Mouse (Mus musculus) CH12.LX (cell line): ENCODE measurements around the gene Ccdc194. TPM values are rescaled to one million over a fixed set of nuclear protein-coding genes. Genes with fewer than 3 reads are reported as not detected.

Source experiments
- DNase-seq: peaks from one replicate; pipeline ENCODE4 v3.0.0-alpha.2; 2013; ENCODE audit errors: extremely low read depth
- H3K27ac ChIP-seq: 2 replicates; pipeline ENCODE4 v1.5.1; 2012; ENCODE audit warnings: low read depth, mild to moderate bottlenecking, control low read depth, moderate library complexity; ENCODE audit not compliant: insufficient read depth
- H3K27me3 ChIP-seq: replicated peaks from 2 replicates; pipeline ENCODE3; 2012; ENCODE audit warnings: inconsistent platforms
- H3K36me3 ChIP-seq, 2 experiments: replicated peaks in 1 of 2; 2 replicates each; pipeline versions ENCODE3 to v1.6.1; 2012; ENCODE audit warnings: inconsistent platforms in 1 of 2, low read length in 1 of 2, mild to moderate bottlenecking in 1 of 2, mixed read lengths in 1 of 2, moderate library complexity in 1 of 2; ENCODE audit not compliant: control insufficient read depth in 1 of 2, insufficient read depth in 1 of 2
- H3K4me1 ChIP-seq, 2 experiments: 2 replicates each; pipeline ENCODE4 v1.6.1; 2012; ENCODE audit warnings: inconsistent platforms in 1 of 2, moderate library complexity in 1 of 2; ENCODE audit not compliant: insufficient read depth in 2 of 2, control insufficient read depth in 1 of 2
- H3K4me2 ChIP-seq: 2 replicates; pipeline ENCODE4 v1.6.1; 2012; ENCODE audit warnings: low read depth, mild to moderate bottlenecking, control low read depth; ENCODE audit not compliant: poor library complexity, insufficient read depth, severe bottlenecking
- H3K4me3 ChIP-seq, 3 experiments: fragments of 150-350 bp in 1 of 3; sonication (generic) in 1 of 3; replicated peaks in 1 of 3; 2 replicates each; pipeline versions ENCODE3 to v1.5.1; 2011 to 2012; ENCODE audit warnings: low read depth in 2 of 3, low read length in 2 of 3, mild to moderate bottlenecking in 2 of 3, moderate library complexity in 2 of 3, control low read depth in 1 of 3, improper control_type of control experiment in 1 of 3, inconsistent platforms in 1 of 3, mixed read lengths in 1 of 3; ENCODE audit not compliant: poor library complexity in 1 of 3
- H3K79me2 ChIP-seq: replicated peaks from 2 replicates; pipeline ENCODE4 v1.6.1; 2012; ENCODE audit warnings: mild to moderate bottlenecking, moderate library complexity; ENCODE audit not compliant: control insufficient read depth, poor library complexity, insufficient read depth, severe bottlenecking; ENCODE audit errors: extremely low read depth
- H3K9ac ChIP-seq: 2 replicates; pipeline ENCODE4 v1.6.1; 2012; ENCODE audit warnings: low read depth, mild to moderate bottlenecking, control low read depth, moderate library complexity; ENCODE audit not compliant: insufficient read depth
- H3K9me3 ChIP-seq: replicated peaks from 2 replicates; pipeline ENCODE3; 2012; ENCODE audit warnings: low read length, inconsistent platforms, mixed read lengths
- BHLHE40 ChIP-seq: IDR thresholded peaks from 2 replicates; pipeline ENCODE4 v1.6.1; 2011; ENCODE audit warnings: mild to moderate bottlenecking, low read depth, low read length, improper control_type of control experiment
- CHD2 ChIP-seq: IDR thresholded peaks from 2 replicates; pipeline ENCODE4 v1.6.1; 2011; ENCODE audit warnings: low read length, improper control_type of control experiment
- CTCF ChIP-seq, 2 experiments: IDR thresholded peaks in 1 of 2; conservative IDR thresholded peaks in 1 of 2; 2 replicates each; pipeline ENCODE4 v1.5.1; 2011 to 2012; ENCODE audit warnings: low read depth in 2 of 2, low read length in 2 of 2, improper control_type of control experiment in 1 of 2, inconsistent platforms in 1 of 2, mild to moderate bottlenecking in 1 of 2, moderate library complexity in 1 of 2
- EP300 ChIP-seq: IDR thresholded peaks from 2 replicates; pipeline ENCODE4 v1.6.1; 2011; ENCODE audit warnings: low read length, improper control_type of control experiment
- ETS1 ChIP-seq: conservative IDR thresholded peaks from 2 replicates; pipeline ENCODE4 v1.6.1; 2012; ENCODE audit warnings: low read depth, mild to moderate bottlenecking, inconsistent platforms, low read length, improper control_type of control experiment, moderate library complexity
- GABPA ChIP-seq: IDR thresholded peaks from 2 replicates; pipeline ENCODE4 v1.6.1; 2012; ENCODE audit warnings: low read depth, low read length, improper control_type of control experiment, inconsistent platforms; ENCODE audit not compliant: insufficient replicate concordance
- HCFC1 ChIP-seq: IDR thresholded peaks from 2 replicates; pipeline ENCODE4 v1.6.1; 2012; ENCODE audit warnings: low read depth, mild to moderate bottlenecking, inconsistent platforms, low read length, improper control_type of control experiment
- IRF4 ChIP-seq: IDR thresholded peaks from 2 replicates; pipeline ENCODE4 v1.6.1; 2014; ENCODE audit warnings: low read depth, mild to moderate bottlenecking, inconsistent platforms, low read length, improper control_type of control experiment
- JUN ChIP-seq: IDR thresholded peaks from 2 replicates; pipeline ENCODE4 v1.6.1; 2011; ENCODE audit warnings: low read depth, mild to moderate bottlenecking, low read length, improper control_type of control experiment, moderate library complexity; ENCODE audit not compliant: insufficient read depth
- MAZ ChIP-seq: IDR thresholded peaks from 2 replicates; pipeline ENCODE4 v1.6.1; 2012; ENCODE audit warnings: low read depth, mild to moderate bottlenecking, inconsistent platforms, low read length, improper control_type of control experiment, moderate library complexity
- MEF2A ChIP-seq: IDR thresholded peaks from 2 replicates; pipeline ENCODE4 v1.6.1; 2014; ENCODE audit warnings: low read depth, mild to moderate bottlenecking, inconsistent platforms, low read length, improper control_type of control experiment, borderline replicate concordance
- MYC ChIP-seq: IDR thresholded peaks from 2 replicates; pipeline ENCODE4 v1.6.1; 2011; ENCODE audit warnings: low read depth, mild to moderate bottlenecking, improper control_type of control experiment, low read length
- NELFE ChIP-seq: IDR thresholded peaks from 2 replicates; pipeline ENCODE4 v1.6.1; 2011; ENCODE audit warnings: low read depth, low read length, improper control_type of control experiment
- PAX5 ChIP-seq: IDR thresholded peaks from 2 replicates; pipeline ENCODE4 v1.6.1; 2012; ENCODE audit warnings: low read length, inconsistent platforms, mixed read lengths
- POLR2A ChIP-seq: IDR thresholded peaks from 2 replicates; pipeline ENCODE4 v1.6.1; 2011; ENCODE audit warnings: low read depth, mild to moderate bottlenecking, improper control_type of control experiment, low read length
- POLR2AphosphoS2 ChIP-seq: IDR thresholded peaks from 2 replicates; pipeline ENCODE4 v1.6.1; 2011; ENCODE audit warnings: low read depth, low read length, improper control_type of control experiment
- SIN3A ChIP-seq: IDR thresholded peaks from 2 replicates; pipeline ENCODE4 v1.6.1; 2012; ENCODE audit warnings: low read length, improper control_type of control experiment, inconsistent platforms
- SMC3 ChIP-seq: IDR thresholded peaks from 2 replicates; pipeline ENCODE4 v1.6.1; 2011; ENCODE audit warnings: low read depth, low read length, improper control_type of control experiment
- TCF12 ChIP-seq: IDR thresholded peaks from 2 replicates; pipeline ENCODE4 v1.6.1; 2014; ENCODE audit warnings: low read depth, mild to moderate bottlenecking, inconsistent platforms, low read length, improper control_type of control experiment
- ZKSCAN1 ChIP-seq: IDR thresholded peaks from 2 replicates; pipeline ENCODE4 v1.6.1; 2012; ENCODE audit warnings: low read depth, inconsistent platforms, low read length, improper control_type of control experiment, borderline replicate concordance
- ZMIZ1 ChIP-seq: IDR thresholded peaks from 2 replicates; pipeline ENCODE4 v1.6.1; 2012; ENCODE audit warnings: low read depth, mild to moderate bottlenecking, inconsistent platforms, low read length, improper control_type of control experiment
- dilution Hi-C: fragments of 300-500 bp; cut with MboI; formaldehyde crosslinking; loops from 2 replicates; pipeline ENCODE4 v1.14.3; 2020; ENCODE audit warnings: low sequenced_read_pairs; ENCODE audit not compliant: extremely low pct_unique_long_range_greater_than_20kb, extremely low pct_ligation_motif_present
- in situ Hi-C: fragments of 300-500 bp; cut with MboI; formaldehyde crosslinking; loops from 3 replicates; pipeline ENCODE4 v1.14.3; 2019; ENCODE audit warnings: low sequenced_read_pairs, low pct_ligation_motif_present, low pct_unique_long_range_greater_than_20kb, mixed read lengths
- polyA plus RNA-seq: library from polyadenylated mRNA; unstranded; fragments of >175 nt; gene quantifications from 2 replicates; pipeline ENCODE4 v1.2.1, GENCODE M21; 2012; ENCODE audit warnings: low read depth; ENCODE audit not compliant: insufficient read length
- total RNA-seq, 2 experiments: library from RNA; depleted of rRNA; stranded (reverse); fragments of 300-350 nt in 1 of 2; fragments of >200 nt in 1 of 2; gene quantifications; 2 replicates each; pipeline ENCODE4 v1.2.3; 2012 to 2014

Gene Ccdc194
- total and polyA plus RNA-seq, 3 experiments, result not detected

DNA sequence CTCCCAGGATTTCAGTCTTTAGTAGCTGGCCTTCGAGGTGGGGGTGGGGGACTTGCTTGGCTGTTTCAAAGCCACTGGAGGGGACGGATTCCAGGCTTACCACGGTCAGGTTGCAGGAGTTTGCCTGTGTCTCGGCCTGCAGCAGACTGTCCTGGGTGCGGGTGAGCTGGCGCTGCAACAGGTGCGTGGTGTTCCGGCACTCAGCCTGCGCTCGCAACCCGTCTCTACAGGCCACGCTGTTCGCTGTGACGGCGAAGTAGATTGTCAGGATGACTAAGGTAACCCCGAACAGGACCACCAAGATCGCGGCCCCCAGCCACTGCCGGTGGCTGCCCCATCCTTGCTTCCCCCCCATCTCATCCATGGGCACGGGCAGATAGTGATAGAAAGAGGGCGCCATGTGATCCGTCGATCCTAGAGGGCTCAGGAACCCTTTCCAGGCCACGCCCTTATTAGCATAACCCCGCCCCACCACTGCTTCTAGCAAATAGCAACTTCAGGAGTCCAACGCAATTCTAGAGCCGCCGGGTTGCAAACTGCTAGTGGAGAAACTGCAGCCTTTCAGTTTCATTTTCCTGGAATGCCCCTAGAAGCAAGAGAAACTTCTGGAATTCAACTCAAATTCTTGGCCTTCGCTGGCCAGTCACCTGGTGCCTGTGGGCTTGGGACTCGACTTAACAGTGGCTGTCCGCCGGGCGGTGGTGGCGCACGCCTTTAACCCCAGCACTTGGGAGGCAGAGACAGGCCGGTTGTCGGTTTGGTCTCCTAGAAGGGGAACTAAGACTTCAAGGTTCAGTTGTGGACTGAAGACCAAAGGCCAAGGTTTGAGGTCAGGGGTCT is 11.7 kb upstream of the Ccdc194 start, which contains the start of gene Bst2 (continued):
- peak; percentile 15; the same call in 1 of the 2 replicates for TF ChIP-seq MEF2A

DNA sequence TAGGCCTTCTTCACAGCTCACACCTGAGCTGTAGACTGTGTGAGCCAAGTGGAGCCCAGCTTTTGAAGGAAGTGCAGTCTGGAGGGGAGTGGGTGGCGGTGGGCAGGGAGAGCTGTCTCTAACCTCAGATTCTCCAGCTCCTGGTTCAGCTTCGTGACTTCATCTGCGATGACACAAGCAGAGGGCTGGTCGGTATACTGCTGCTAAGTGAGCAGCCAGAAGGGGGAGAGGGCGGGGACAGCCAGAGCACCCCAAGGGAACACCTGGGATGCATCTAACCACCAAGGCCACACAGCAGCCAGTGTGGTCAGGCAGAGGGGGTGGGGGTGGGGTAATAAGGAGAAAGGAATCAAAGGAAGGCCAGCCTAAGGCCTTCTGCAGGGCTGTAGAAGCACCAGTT is 10.2 kb upstream of the Ccdc194 start:
- no peaks in the 10 kb centered on the region for H3K9me3 ChIP-seq
- dilution Hi-C loops, result no loop called here
- TF ChIP-seq MAZ, result 0 out of 2 replicates have a peak, but pooled peaks have one; percentile 57
- TF ChIP-seq HCFC1, result no peak
- peak; percentile 42; the same call in 1 of the 2 replicates for TF ChIP-seq SIN3A
- peak; percentile 34; the same call in 1 of the 2 replicates for TF ChIP-seq MEF2A
- TF ChIP-seq MYC, result no peak
- peak; percentile 67; the same call in 1 of the 2 replicates for TF ChIP-seq CHD2
- peak; percentile 59 for TF ChIP-seq ETS1
- no peak for TF ChIP-seq ZMIZ1
- no peak for TF ChIP-seq ZKSCAN1
- TF ChIP-seq POLR2A, result peak; percentile 26; the same call in 1 of the 2 replicates
- peak; percentile 51; the same call in 1 of the 2 replicates for TF ChIP-seq BHLHE40
- no peak for TF ChIP-seq JUN
- 0 out of 2 replicates have a peak, but pooled peaks have one; percentile 18 for TF ChIP-seq EP300
- TF ChIP-seq GABPA, result no peak
- TF ChIP-seq PAX5, result no peak
- no peak for TF ChIP-seq SMC3
- peak; percentile 70; the same call in 1 of the 2 replicates for TF ChIP-seq TCF12
- peak; percentile 62 for TF ChIP-seq IRF4
- 0 out of 4 replicates have a peak, but pooled peaks of 1 of the 2 experiments have one; percentile 12 for TF ChIP-seq CTCF (conservative IDR thresholded peaks at IDR 0.05 in 1 of 2, IDR thresholded peaks at IDR 0.05 in 1 of 2; ENCODE audit: low read depth in 2 of 2, low read length in 2 of 2)
- TF ChIP-seq POLR2AphosphoS2, result no peak
- no peak for TF ChIP-seq NELFE
- TF ChIP-seq, all 38 proteins: peak for 11
- no peaks in the 10 kb centered on the region for H3K27me3 ChIP-seq
- H3K4me2 ChIP-seq, result peak overlapping the region; percentile 90
- peaks cover 14 to 59% of the 10 kb centered on the region in 2 experiments for H3K4me1 ChIP-seq
- H3K36me3 ChIP-seq, result peaks cover 5 to 15% of the 10 kb centered on the region in 2 experiments
- peaks cover 11% of the 10 kb centered on the region; the same call in 1 of the 2 replicates for H3K79me2 ChIP-seq
- peak; percentile 79 for DNase-seq
- in situ Hi-C loops, result no loop called here
- H3K4me3 ChIP-seq, result peak overlapping the region; percentile 83 to 93 (median 89)
- peak overlapping the region; percentile 47 for H3K27ac ChIP-seq
- peak overlapping the region; percentile 84; the same call in 1 of the 2 replicates for H3K9ac ChIP-seq
